Mouse (Mus musculus): ENCODE measurements at regions not wholly inside any gene's neighbourhood (a gene's known extent, or its start where the extent isn't known, plus 50 kb on each side); places are given as distances from the start of the nearest gene placed in this dataset.

DNA sequence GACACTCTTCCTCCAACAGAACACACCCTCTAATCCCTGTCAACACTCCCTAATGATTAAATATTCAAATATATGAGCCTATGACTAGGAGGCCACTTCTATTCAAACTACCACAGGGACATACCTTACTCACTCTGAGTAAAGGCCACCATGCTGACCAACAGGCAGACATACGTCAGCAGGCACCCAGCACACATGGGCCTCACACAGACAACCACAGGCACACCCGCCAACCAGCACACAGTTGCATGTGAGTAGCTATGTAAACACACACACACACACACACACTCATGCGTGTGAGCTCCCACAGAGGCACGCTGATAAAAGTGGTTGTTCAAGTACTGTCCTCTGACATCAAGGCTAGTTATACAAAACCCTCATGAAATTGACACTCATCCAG, 89.8 kb downstream of the Rap2a start:
- TF ChIP-seq CTCF (IDR thresholded peaks at IDR 0.05; ENCODE audit: low read depth) = no peak
- no peak for TF ChIP-seq EP300 (IDR thresholded peaks at IDR 0.05; ENCODE audit: low read depth)

Data from liver, embryonic 14.5 days (tissue).